Mouse (Mus musculus) midbrain, embryonic 12.5 days (tissue): ENCODE measurements around the gene Zfp57. TPM values are rescaled to one million over a fixed set of nuclear protein-coding genes. Genes with fewer than 3 reads are reported as not detected.

Experiments used
- ATAC-seq: fragments of 200-750 bp; cut with Nextera tagmentation; 2 replicates; pipeline ENCODE4 v1.8.0; 2017; ENCODE audit warnings: low read depth, moderate TSS enrichment, moderate library complexity; ENCODE audit not compliant: low FRiP score
- H3K27ac ChIP-seq: fragments of 300-500 bp; sonication (generic); replicated peaks from 2 replicates; pipeline ENCODE4 v1.5.1; 2016; ENCODE audit warnings: mild to moderate bottlenecking
- H3K27me3 ChIP-seq: fragments of 300-500 bp; sonication (generic); 2 replicates; pipeline ENCODE4 v1.6.1; 2016; ENCODE audit warnings: mild to moderate bottlenecking
- H3K36me3 ChIP-seq: fragments of 300-500 bp; sonication (generic); 2 replicates; pipeline ENCODE4 v1.6.1; 2016
- H3K4me1 ChIP-seq: fragments of 300-500 bp; sonication (generic); 2 replicates; pipeline ENCODE4 v1.6.1; 2016
- H3K4me2 ChIP-seq: fragments of 300-500 bp; sonication (generic); replicated peaks from 2 replicates; pipeline ENCODE4 v1.6.1; 2016; ENCODE audit warnings: mild to moderate bottlenecking, moderate library complexity
- H3K4me3 ChIP-seq: fragments of 300-500 bp; sonication (generic); 2 replicates; pipeline ENCODE4 v1.5.1; 2016; ENCODE audit warnings: mild to moderate bottlenecking
- H3K9ac ChIP-seq: fragments of 300-500 bp; sonication (generic); replicated peaks from 2 replicates; pipeline ENCODE4 v1.6.1; 2016; ENCODE audit warnings: mild to moderate bottlenecking, moderate library complexity
- H3K9me3 ChIP-seq: fragments of 300-500 bp; sonication (generic); 2 replicates; pipeline ENCODE4 v1.6.1; 2016; ENCODE audit warnings: mild to moderate bottlenecking
- WGBS: fragments of 180-500 bp; shearing (Covaris S2); methylation state at CpG from one replicate; pipeline ENCODE4 v1.1.7; 2016; 5-methylcytosine and 5-hydroxymethylcytosine counted together
- polyA plus RNA-seq: library from polyadenylated mRNA; unstranded; fragments of >200 nt; fragmentation: Nextera tagmentation; extraction: Ambion mirVana; gene quantifications from 2 replicates; pipeline ENCODE4 v1.2.1, GENCODE M21; 2016

Gene Zfp57
- polyA plus RNA-seq, 1 experiment from 2014 or later = 175 TPM

DNA sequence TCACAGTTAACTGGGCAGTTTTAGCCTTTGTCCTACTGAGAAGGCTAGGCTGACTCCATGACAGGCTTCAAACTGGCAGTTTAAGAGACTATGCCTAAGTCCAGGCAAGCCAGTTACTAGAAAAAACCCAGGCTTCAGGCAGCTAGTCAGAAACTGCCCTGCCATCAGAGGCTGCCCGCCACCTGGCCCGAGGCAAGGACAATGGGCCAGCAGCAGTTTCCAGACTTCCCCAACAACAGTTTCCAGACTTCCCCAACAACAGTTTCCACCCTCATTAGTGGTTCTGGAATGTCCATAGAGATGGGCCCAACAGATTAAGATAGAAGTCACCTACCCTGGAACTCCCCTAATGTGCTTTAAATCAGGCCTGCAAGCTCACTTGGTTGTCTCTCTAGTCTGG is 25.5 kb downstream of the Zfp57 start:
- H3K27ac ChIP-seq = no peak overlapping the region
- no peaks in the 10 kb centered on the region for H3K27me3 ChIP-seq
- 0 out of 2 replicates have a peak, but pooled peaks cover 3% of the 10 kb centered on the region for H3K4me1 ChIP-seq
- H3K4me2 ChIP-seq = no peak overlapping the region
- H3K9me3 ChIP-seq = no peaks in the 10 kb centered on the region
- no peak for ATAC-seq
- no peak overlapping the region for H3K4me3 ChIP-seq
- WGBS = 80% methylated on average over 2 of the region's 2 CpGs
- no peaks in the 10 kb centered on the region for H3K36me3 ChIP-seq
- H3K9ac ChIP-seq = no peak overlapping the region

DNA sequence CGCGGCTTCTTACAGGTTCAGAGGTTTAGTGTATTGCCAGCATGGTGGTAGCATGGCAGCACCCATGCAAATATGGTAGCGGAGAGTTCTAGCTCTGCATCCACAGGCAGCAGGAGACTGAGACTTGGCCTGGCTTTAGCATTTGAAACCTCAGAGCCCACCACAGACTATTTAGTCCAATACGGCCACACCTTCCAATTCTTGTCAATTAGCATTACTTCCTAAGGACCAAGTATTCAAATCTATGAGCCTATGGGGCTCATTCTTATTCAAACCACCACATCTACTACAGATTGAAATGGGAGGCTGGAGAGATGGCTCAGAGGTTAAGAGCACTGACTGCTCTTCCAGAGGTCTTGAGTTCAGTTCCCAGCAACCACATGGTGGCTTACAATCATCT is 26.5 kb downstream of the Zfp57 start:
- Histone ChIP-seq H3K9ac (no peak overlapping the region), H3K36me3 (no peaks in the 10 kb centered on the region), H3K4me3 (no peak overlapping the region), H3K9me3 (no peaks in the 10 kb centered on the region), H3K27me3 (no peaks in the 10 kb centered on the region), H3K4me2 (no peak overlapping the region), H3K4me1 (0 out of 2 replicates have a peak, but pooled peaks cover 3% of the 10 kb centered on the region), H3K27ac (peak overlapping the region; percentile 98; the same call in 1 of the 2 replicates)
- WGBS = 94% methylated on average over 4 of the region's 4 CpGs
- ATAC-seq = no peak

DNA sequence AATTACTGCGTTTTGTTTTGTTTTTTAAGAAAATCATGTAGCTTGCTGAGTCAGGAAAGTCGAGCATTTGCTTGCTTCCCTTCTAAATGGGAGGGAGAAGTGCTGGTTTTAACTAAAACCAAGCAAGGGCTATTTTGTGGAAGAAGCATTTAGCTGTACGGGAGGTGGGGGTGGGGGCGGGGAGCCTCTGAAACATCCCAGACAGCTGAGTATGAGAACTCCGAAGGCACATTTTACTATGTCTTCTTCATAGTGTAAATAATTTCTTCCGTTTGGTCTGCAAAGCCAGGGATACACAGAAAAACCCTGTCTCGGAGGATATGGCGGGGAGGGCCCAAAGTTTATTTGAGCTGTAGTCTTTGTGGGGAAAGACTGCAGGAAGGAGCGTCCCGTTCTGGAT is 27.2 kb downstream of the Zfp57 start:
- peak overlapping the region; percentile 57 for H3K4me2 ChIP-seq
- H3K27me3 ChIP-seq = no peaks in the 10 kb centered on the region
- WGBS = 4% methylated on average over 10 of the region's 10 CpGs
- peak overlapping the region; percentile 59 for H3K9ac ChIP-seq
- no peak; the same call in 1 of the 2 replicates for ATAC-seq
- no peaks in the 10 kb centered on the region for H3K9me3 ChIP-seq
- 0 out of 2 replicates have a peak, but pooled peaks cover 3% of the 10 kb centered on the region for H3K4me1 ChIP-seq
- peak overlapping the region; percentile 98 for H3K27ac ChIP-seq
- no peaks in the 10 kb centered on the region for H3K36me3 ChIP-seq
- peak overlapping the region; percentile 42 for H3K4me3 ChIP-seq

DNA sequence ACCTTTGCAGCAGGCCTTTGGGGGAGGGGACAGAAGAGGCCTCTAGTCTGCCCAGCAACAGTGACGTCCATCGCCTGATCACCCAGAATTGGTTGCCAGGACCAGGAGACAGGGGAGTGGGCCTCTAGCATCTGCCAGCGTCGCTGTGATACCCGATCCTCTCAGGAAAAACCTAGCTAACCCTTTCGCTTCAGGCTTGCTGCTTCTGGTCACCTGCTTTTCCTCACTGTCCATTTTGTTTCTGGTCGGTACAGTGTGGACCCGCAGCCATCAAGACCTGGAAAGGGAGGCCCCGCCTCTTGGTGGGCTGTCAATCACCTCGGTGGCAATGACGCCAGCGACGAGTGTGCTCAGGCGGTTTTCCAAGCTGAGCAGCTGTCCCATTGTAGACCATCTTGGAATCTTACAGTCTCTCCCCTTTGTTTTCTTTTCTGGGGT is 27.7 kb downstream of the Zfp57 start:
- peak; percentile 99 for ATAC-seq
- Histone ChIP-seq H3K9ac (peak overlapping the region; percentile 59), H3K9me3 (no peaks in the 10 kb centered on the region), H3K4me3 (peak overlapping the region; percentile 42), H3K4me1 (0 out of 2 replicates have a peak, but pooled peaks cover 3% of the 10 kb centered on the region), H3K27me3 (no peaks in the 10 kb centered on the region), H3K36me3 (no peaks in the 10 kb centered on the region), H3K4me2 (peak overlapping the region; percentile 57), H3K27ac (peak overlapping the region; percentile 98)
- WGBS = under 1% methylated on average over 14 of the region's 14 CpGs

DNA sequence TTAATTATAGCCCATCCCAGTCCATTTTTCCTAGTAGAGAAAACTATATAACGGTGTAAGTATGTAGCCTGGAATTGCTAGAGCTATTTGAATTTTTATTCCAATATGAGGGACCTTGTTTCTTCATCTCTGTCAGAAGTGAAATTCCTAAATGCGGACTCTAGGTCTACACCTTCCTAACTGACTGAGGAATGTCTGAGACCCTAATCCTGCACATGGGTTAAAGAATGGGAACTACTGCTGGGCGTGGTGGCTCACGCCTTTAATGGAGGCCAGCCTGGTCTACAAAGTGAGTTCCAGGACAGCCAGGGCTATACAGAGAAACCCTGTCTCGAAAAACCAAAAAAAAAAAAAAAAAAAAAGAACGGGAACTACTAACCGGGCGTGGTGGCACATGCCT is 28.2 kb downstream of the Zfp57 start:
- Histone ChIP-seq H3K9ac (peak overlapping the region; percentile 59), H3K4me1 (0 out of 2 replicates have a peak, but pooled peaks cover 3% of the 10 kb centered on the region), H3K36me3 (no peaks in the 10 kb centered on the region), H3K4me3 (peak overlapping the region; percentile 42), H3K4me2 (peak overlapping the region; percentile 57), H3K9me3 (no peaks in the 10 kb centered on the region), H3K27ac (peak overlapping the region; percentile 98), H3K27me3 (no peaks in the 10 kb centered on the region)
- peak; percentile 47 for ATAC-seq
- 61% methylated on average over 8 of the region's 8 CpGs for WGBS

DNA sequence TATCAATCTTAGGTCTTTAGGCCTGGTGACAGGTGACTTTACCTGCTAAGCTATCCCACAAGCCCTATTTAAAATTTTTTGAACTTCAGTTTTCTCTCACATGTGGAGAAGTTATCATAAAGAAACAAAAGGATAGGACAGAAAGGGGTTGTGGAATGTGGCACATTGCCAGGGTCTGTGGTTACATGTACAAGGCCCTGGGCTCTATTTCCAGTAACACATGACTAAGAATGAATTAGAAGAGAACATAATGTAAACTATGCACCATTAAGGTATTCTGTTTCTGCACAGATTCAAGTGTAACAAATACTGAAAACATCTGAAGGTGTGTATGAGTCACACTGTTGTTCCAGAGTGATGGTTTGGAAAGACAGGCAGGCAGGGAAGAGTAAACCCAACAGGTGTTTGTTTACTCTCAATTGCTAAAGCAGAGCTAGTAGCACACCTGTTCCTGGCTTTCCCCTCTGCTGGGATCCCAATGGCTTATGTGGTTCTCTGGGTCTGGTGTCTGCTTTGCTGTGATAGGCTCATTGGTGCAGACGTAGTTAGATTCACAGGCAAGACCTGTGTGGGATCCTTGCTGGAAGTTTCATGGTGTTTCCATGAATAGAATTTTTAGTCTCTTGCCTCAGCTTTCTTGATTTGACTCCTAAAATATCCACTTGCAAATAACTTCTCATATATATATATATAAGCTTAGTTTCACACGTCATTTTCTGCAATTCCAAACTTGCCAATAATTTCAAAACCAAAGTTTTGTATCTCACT is 38.3 kb downstream of the Zfp57 start:
- Histone ChIP-seq H3K9me3 (no peaks in the 10 kb centered on the region), H3K9ac (no peak overlapping the region), H3K27ac (no peak overlapping the region), H3K27me3 (no peaks in the 10 kb centered on the region), H3K4me3 (no peak overlapping the region), H3K36me3 (no peaks in the 10 kb centered on the region), H3K4me1 (no peaks in the 10 kb centered on the region), H3K4me2 (no peak overlapping the region)
- ATAC-seq = no peak
- WGBS = 81% methylated on average over 2 of the region's 2 CpGs

DNA sequence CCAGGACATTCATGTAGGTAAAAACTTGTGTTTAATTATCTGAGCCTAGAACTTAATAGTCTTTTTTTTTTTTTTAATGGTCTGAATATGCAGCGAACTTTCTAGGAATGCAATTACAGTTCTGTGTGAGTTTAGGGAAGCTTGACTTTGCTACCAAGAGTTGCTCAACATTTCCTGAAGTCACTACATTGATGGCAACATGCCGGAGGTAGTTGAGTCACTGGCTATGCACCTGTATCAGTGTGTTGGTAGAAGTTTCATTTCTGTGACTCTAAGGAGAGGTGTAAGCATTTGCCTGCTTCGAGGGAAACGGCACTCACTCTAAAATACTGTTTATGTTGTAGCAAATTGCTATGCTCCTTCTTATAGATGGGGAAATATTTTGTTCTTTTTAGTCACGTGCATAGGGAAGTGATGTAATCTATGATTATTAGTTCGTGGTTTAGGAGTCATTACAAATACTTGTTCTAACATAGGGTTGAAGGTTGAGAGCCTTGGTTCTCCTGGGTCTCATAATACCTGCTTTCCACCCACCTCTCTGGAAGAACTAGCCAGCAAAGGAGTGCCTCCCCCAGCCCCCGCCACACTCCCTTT is 43.8 kb downstream of the Zfp57 start:
- Histone ChIP-seq H3K4me3 (peak overlapping the region; percentile 86), H3K9ac (peak overlapping the region; percentile 96), H3K4me1 (peaks cover 34% of the 10 kb centered on the region), H3K9me3 (no peaks in the 10 kb centered on the region), H3K27ac (peak overlapping the region; percentile 94), H3K36me3 (no peaks in the 10 kb centered on the region), H3K27me3 (peaks cover 18% of the 10 kb centered on the region), H3K4me2 (peak overlapping the region; percentile 94)
- WGBS = 83% methylated on average over 7 of the region's 7 CpGs
- no peak for ATAC-seq

DNA sequence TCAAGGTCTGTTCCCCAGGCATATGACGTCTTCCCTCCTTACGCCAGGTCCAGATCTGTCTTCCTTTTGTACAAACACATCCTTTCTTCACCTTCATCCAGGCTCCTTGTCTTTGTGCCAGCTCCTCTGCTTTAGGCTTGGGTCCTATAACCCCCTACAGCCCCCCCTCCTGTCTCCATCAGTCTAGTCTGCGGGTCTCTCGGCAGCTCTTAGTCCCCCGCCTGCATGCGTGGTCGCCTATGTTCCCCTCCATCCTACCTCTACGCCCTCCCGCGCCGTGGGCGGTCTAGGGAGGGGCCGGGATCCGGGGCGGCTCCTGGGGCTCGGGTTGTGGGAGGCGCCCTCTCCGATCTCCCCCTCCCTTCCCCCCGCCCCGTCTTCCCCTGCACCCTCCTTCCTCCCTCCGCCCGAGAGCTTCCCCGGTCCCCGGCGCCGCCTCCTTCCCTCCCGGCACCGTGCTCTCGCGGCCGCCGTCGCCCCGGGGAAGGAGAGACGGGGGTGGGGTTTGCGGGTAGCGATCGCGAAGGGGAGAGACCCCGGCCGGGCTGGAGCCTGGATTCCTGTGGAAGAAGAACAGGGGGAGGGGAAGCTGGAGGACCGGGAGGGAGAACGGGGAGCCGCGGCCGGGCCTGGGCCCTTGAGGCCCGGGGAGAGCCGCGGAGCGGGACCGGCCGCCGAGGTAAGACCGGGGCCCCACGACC is 44.8 kb downstream of the Zfp57 start, which contains the start of gene Gabbr1:
TSS of gene Gabbr1 (plus strand) at position 356 of the 701 bp plus-strand sequence.
- peak within 1 kb of the TSS; percentile 86 for H3K4me3 ChIP-seq
- ATAC-seq = peak; percentile 78
- H3K27ac ChIP-seq = peak within 1 kb of the TSS; percentile 94
- no peaks in the 10 kb centered on the region for H3K9me3 ChIP-seq
- peaks cover 18% of the 10 kb centered on the region for H3K27me3 ChIP-seq
- peak within 1 kb of the TSS; percentile 94 for H3K4me2 ChIP-seq
- peak within 1 kb of the TSS; percentile 96 for H3K9ac ChIP-seq
- WGBS = 1% methylated on average over 39 of the region's 55 CpGs
- peaks cover 40% of the 10 kb centered on the region for H3K4me1 ChIP-seq
- H3K36me3 ChIP-seq = no peaks in the 10 kb centered on the region

DNA sequence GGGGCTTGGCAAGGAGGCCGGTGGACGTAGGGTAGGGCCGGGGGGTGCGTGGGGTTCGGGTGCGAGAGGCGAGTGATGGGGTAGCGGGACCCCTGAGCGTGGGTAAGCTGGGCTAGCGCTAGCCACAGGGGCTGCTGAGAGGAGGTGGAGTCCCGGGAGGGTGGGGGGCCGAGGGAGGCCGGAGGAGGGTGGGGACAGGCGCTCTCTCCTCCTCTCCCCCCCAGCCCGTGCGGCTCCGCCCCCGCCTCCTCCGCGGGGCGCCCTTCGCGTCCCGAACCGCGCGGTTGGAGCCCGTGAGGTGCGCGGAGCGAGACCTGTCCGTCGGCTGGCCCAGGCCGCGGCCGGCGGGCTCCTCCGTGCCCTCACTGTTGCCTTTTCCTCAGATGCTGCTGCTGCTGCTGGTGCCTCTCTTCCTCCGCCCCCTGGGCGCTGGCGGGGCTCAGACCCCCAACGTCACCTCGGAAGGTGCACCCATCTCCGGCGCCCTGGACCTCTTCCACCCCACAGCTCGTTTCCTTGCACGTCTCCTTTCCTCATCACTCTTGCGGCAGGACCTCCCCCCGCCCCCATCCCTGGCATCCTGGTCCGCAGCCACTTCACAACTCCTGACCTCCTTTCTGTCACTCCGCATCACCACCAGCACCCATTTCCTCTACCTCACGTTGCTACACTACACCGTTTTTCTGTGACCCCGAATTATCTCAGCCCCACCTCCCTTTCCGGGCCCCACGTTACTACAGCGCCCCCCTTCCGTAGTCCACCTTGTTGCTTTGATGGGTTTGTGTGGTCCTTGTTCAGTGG is 45.5 kb downstream of the Zfp57 start:
- no peaks in the 10 kb centered on the region for H3K9me3 ChIP-seq
- H3K4me1 ChIP-seq = peaks cover 47% of the 10 kb centered on the region
- H3K27ac ChIP-seq = peak overlapping the region; percentile 94
- peak overlapping the region; percentile 96 for H3K9ac ChIP-seq
- under 1% methylated on average over 48 of the region's 58 CpGs for WGBS
- peaks cover 18% of the 10 kb centered on the region for H3K27me3 ChIP-seq
- peak; percentile 45 for ATAC-seq
- no peaks in the 10 kb centered on the region for H3K36me3 ChIP-seq
- peak overlapping the region; percentile 86 for H3K4me3 ChIP-seq
- peak overlapping the region; percentile 94 for H3K4me2 ChIP-seq

DNA sequence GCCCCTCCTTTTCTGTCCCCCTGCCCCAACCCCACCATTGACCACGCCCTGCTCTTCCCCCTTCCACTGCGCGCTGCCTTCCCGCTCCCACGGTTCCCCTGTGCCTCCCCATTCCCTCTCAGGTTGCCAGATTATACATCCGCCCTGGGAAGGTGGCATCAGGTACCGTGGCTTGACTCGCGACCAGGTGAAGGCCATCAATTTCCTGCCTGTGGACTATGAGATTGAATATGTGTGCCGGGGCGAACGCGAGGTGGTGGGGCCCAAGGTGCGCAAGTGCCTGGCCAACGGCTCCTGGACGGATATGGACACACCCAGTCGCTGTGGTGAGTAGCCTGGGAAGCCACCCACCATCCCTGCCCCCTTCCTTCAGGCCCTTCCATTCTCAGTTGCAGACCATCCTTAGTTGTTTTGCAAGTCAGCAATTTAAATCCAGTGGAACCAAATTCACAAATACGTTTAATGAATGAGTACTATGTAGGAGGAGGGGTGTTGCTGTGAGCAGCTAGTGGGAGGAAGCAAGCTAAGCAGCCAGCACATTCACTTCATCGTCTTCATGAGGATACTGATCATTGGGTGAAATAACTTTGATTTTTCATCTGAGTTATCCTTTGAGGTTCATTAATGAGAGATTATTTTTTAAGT is 46.5 kb downstream of the Zfp57 start:
- ATAC-seq = no peak
- 21% methylated on average over 19 of the region's 19 CpGs for WGBS
- peaks cover 50% of the 10 kb centered on the region for H3K4me1 ChIP-seq
- no peaks in the 10 kb centered on the region for H3K9me3 ChIP-seq
- peak overlapping the region; percentile 86 for H3K4me3 ChIP-seq
- H3K27ac ChIP-seq = peak overlapping the region; percentile 94
- H3K9ac ChIP-seq = peak overlapping the region; percentile 96
- H3K36me3 ChIP-seq = no peaks in the 10 kb centered on the region
- peak overlapping the region; percentile 94 for H3K4me2 ChIP-seq
- H3K27me3 ChIP-seq = peaks cover 18% of the 10 kb centered on the region

DNA sequence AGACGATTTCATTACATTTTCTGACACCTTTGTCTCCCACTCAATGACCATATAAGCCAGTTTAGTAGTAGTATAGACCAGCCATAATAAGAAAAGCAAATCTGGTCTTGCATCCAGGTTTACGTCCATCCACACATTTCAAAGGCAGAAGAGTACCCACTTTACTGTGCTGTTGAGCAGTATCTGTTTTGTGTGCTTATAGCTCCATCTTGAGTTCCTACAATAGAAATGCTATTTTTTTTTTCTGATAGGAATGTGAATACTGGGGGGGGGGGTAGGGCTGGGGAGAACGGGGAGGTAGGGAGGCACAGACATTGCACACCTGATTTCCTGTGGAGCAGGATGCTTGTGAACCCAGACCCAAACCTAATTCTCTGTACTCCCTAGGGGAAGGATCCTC is 47.0 kb downstream of the Zfp57 start:
- Histone ChIP-seq H3K4me2 (peak overlapping the region; percentile 94), H3K4me1 (peaks cover 50% of the 10 kb centered on the region)

More for the DNA sequence above, 47.0 kb downstream of the Zfp57 start:
- no peaks in the 10 kb centered on the region for H3K9me3 ChIP-seq
- no peak for ATAC-seq
- peak overlapping the region; percentile 86 for H3K4me3 ChIP-seq
- no peaks in the 10 kb centered on the region for H3K36me3 ChIP-seq
- peaks cover 18% of the 10 kb centered on the region for H3K27me3 ChIP-seq
- no peak overlapping the region for H3K27ac ChIP-seq
- H3K9ac ChIP-seq = peak overlapping the region; percentile 41; the same call in 1 of the 2 replicates
- WGBS = 43% methylated on average over 3 of the region's 3 CpGs
